Mouse (Mus musculus): ENCODE measurements at regions not wholly inside any gene's neighbourhood (a gene's known extent, or its start where the extent isn't known, plus 50 kb on each side); places are given as distances from the start of the nearest gene placed in this dataset.

- no peak for DNase-seq
These were observed 158.1 kb upstream of the Bmper start for GRCm38 (mm10) chr9:23064811-23065210.

DNA sequence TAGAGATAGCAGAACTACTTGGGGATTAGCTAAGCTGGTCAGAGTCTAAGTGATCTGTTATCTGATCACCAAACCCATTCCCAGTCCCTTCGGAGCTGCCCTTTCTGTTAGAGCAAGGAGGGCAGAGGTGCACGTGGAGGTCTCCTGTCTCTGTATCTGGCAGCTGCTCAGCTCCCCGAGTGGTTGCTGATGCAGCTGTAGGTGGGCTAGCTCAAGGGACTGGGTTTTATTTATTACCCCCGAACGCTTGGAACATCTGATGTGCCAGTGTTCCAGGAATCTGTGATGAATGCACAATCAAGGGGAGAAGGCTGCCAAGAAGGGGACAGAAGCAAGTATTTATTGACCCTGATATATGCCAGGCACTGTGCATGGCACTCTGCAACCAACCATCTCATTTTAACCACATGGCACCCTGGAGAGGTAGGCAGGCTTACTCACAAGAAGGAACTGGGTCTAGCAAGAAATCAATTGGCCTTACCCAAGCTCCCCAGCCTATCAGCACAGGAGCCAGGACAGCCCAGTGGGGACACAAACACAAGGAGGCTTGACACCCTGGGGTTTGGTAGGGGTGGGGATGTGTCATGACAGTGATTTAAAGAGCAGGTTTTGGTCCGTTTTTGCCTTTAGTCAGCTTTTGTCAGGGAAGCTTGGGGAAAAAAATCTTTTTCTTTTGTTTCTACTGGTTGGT is 154.6 kb upstream of the Bmper start:
- no peak for DNase-seq

- DNase-seq, result no peak
These were observed 153.7 kb upstream of the Bmper start for GRCm38 (mm10) chr9:23069161-23069560.

DNA sequence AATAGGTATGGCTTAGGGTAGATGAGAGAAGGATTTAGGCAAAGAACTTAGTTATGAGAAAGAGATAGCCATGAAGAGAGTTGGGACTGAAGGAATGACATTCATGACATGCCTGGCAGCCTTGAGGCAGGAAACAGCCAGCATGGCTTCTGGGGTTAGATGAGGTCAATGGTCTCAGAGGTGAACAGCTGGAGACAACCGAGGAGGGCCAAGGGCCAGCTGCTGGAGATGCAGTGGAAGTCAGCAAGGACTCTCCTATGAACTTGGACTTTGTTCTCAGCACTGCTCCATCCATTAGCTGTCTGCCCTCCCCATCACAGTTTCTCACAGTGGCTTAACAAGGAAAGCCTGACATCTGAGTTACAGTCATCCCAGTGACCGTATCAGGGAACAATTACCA is 151.9 kb upstream of the Bmper start:
- DNase-seq, result no peak

- no peak for DNase-seq
These were observed 150.1 kb upstream of the Bmper start for GRCm38 (mm10) chr9:23072741-23073140.

GRCm38 (mm10) chr9:23083562-23083961 is 139.3 kb upstream of the Bmper start:
- DNase-seq, result peak; percentile 35 to 49

GRCm38 (mm10) chr9:23089339-23089738 is 133.5 kb upstream of the Bmper start:
- no peak for DNase-seq

- no peak for DNase-seq
These were observed 125.6 kb upstream of the Bmper start for GRCm38 (mm10) chr9:23097134-23097789.

DNA sequence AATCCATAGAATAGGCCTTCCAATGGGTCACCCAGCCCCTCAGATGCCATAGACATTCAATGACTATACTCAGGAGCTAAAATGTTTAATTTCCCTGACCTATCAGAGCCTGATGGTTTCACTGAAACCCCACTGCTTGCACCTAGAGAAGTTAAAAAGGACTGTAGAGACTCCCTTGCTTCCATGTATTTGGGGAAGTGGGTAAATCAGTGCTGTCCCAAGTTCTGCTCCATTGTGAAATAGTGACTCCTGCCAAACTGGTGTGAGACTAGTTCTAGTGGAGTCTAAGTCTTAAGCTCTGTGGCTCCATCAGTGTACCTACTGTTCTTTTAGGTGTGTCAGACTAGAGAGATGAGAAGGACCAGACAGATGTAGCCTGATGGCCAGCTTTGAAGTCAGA is 121.3 kb upstream of the Bmper start:
- DNase-seq, result no peak

- peak; percentile 7 to 19 for DNase-seq
These were observed 120.7 kb upstream of the Bmper start for GRCm38 (mm10) chr9:23101990-23102796.

DNA sequence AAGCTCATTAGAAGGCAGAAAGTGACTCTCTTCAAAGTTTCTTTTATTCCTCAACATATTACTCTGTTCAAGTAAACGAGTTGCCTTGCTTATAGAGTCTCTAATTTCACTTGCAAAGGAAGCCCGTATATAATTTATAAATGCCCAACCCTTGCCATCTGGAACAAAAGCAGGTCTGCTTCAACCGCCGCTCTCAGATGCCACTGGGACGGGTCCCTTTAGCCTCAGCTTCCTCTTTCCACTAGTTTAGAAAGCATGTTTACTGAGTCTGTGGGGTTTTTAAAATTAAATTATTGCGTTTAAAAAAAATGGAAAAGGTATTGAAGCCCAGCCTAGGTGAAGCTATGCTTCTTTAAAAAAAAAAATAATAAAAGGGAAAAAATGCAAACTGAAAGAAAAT is 111.4 kb upstream of the Bmper start:
- no peak for DNase-seq

GRCm38 (mm10) chr9:23115026-23115425 is 107.8 kb upstream of the Bmper start:
- no peak for DNase-seq

- DNase-seq, result no peak
These were observed 107.3 kb upstream of the Bmper start for GRCm38 (mm10) chr9:23115540-23115939.

DNA sequence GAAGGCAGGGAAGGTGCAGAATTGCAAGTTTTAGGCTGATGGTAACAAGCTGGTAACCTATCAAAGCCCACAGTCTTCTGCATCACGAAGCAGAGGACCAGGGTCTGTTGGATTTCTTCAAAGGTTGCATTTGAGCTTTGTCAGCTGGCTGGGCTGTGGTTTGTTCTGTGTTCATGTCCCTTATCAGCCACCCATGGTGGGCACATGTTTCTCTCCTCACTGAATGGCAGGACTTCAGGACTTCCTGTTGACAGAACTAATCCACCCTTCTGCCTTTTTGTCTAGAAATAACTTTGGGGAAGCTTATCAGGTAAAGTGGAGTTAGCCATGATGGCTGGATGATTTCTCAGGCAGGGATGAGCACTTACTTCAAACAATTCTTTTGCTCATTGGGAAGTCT is 106.6 kb upstream of the Bmper start:
- DNase-seq, result no peak

- DNase-seq, result no peak
These were observed 103.1 kb upstream of the Bmper start for GRCm38 (mm10) chr9:23119811-23120210.

GRCm38 (mm10) chr9:23120814-23121213 is 102.1 kb upstream of the Bmper start:
- no peak for DNase-seq

- DNase-seq, result no peak
These were observed 100.4 kb upstream of the Bmper start for GRCm38 (mm10) chr9:23122524-23122923.

- no peak for DNase-seq
These were observed 99.4 kb upstream of the Bmper start for GRCm38 (mm10) chr9:23123452-23123851.

- no peak for DNase-seq
These were observed 96.8 kb upstream of the Bmper start for GRCm38 (mm10) chr9:23125761-23126704.

DNA sequence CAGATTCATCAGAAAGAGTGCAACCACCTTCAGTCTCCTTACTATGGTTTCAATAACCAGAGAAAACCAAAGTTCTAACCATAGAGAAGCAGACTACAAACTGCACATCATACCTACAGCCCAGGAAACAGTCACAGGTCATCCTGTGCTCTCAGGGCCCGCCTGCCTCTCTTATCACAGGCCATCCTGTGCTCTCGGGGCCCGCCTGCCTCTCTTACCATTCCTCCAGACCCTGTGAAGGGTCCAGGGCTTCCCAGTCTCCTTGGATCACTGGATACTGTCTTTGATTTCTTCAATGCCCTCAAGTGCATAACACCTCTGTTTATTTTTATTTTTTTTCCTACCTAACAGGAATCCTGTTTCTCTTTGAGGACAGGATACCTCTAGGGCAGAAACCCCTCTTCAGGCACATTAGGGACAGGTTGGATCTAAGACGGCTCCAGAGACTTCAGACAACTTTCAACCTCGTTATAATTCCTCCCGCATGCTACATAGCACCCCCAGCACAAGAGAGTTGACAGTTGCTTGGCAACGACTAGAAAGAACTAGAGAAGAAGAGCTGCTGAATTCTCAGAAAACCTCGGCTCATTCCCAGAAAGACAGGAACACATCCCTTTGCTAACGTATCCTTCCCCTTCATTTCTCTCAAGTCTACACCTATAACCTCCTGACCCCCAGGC is 95.4 kb upstream of the Bmper start:
- DNase-seq, result peak in 1 of 2 experiments; percentile 4

DNA sequence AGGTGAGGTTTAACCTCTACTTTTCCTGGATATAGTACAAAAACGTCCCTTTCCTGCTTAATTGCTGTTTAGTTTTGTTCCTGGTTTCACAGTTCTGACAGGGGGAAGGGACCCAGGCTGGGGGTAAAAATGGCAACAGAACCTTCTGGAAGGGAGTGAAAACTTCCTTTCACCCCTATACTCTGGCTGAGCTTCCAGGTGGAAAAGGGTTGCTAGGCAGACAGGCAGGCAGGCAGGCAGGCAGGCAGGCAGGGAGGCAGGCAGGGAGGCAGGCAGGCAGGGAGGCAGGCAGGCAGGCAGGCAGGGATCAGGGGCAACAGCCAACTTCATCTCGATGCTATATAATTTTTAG is 94.9 kb upstream of the Bmper start:
- DNase-seq, result no peak

DNA sequence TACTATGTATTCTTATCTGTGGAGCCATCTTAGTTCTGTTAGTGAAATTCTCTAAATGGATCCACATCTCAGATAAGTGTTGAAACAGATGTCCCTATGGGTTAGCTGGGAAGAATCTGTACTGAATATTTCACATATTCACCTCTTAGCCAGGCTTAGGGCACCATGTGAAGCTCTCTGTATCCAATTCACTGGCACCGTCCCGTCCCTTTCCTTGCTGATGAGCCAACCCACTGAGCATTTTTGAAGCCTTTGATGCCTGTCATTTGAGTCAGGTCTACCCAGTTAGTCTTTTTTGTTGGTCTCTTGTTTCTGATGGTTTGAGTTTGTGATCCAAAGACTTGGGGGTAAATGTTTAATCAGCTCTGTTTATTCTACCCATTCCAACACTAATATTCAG is 88.9 kb upstream of the Bmper start:
- no peak for DNase-seq
